Mouse (Mus musculus) frontal cortex, adult (tissue): ENCODE data around the gene Plekhg2.

Experiments used
- ATAC-seq: cut with Nextera tagmentation; 2 replicates; pipeline ENCODE4 v1.9.2; 2017; ENCODE audit warnings: mild to moderate bottlenecking, moderate library complexity, mixed read lengths; ENCODE audit not compliant: low TSS enrichment

Plekhg2 gene

GRCm38 (mm10) chr7:28382981-28383396, 10.6 kb upstream of the Plekhg2 start:
- ATAC-seq = peak; percentile 78

GRCm38 (mm10) chr7:28382347-28382951, 10.1 kb upstream of the Plekhg2 start:
- peak; percentile 21; the same call in 1 of the 2 replicates for ATAC-seq

GRCm38 (mm10) chr7:28381938-28382337, 9.5 kb upstream of the Plekhg2 start:
- ATAC-seq = no peak

GRCm38 (mm10) chr7:28381017-28381790, 8.8 kb upstream of the Plekhg2 start:
- no peak for ATAC-seq

- no peak for ATAC-seq
Measured at GRCm38 (mm10) chr7:28380237-28381016, 8.0 kb upstream of the Plekhg2 start, which contains the start of gene Zfp36. Zfp36 (minus strand) TSS chr7:28380253.

- ATAC-seq = peak; percentile 26; the same call in 1 of the 2 replicates
Measured at GRCm38 (mm10) chr7:28378769-28379651, 6.6 kb upstream of the Plekhg2 start.

- ATAC-seq = no peak
Measured at GRCm38 (mm10) chr7:28378066-28378690, 5.8 kb upstream of the Plekhg2 start.

- no peak for ATAC-seq
Measured at GRCm38 (mm10) chr7:28377190-28378065, 5.0 kb upstream of the Plekhg2 start.

GRCm38 (mm10) chr7:28376011-28376771, 3.8 kb upstream of the Plekhg2 start:
- no peak for ATAC-seq

GRCm38 (mm10) chr7:28375176-28375921, 3.0 kb upstream of the Plekhg2 start:
- ATAC-seq = no peak

GRCm38 (mm10) chr7:28374647-28375046, 2.2 kb upstream of the Plekhg2 start:
- no peak for ATAC-seq

GRCm38 (mm10) chr7:28373891-28374495, 1.6 kb upstream of the Plekhg2 start:
- no peak for ATAC-seq

- 0 out of 2 replicates have a peak, but pooled peaks have one; percentile 11 for ATAC-seq
Measured at GRCm38 (mm10) chr7:28373131-28373581, 757 bp upstream of the Plekhg2 start.

- ATAC-seq = no peak
Measured at GRCm38 (mm10) chr7:28371514-28371989, 847 bp downstream of the Plekhg2 start.

- no peak for ATAC-seq
Measured at GRCm38 (mm10) chr7:28370977-28371513, 1.4 kb downstream of the Plekhg2 start.

GRCm38 (mm10) chr7:28370051-28370450, 2.3 kb downstream of the Plekhg2 start:
- ATAC-seq = no peak

GRCm38 (mm10) chr7:28368276-28368920, 4.0 kb downstream of the Plekhg2 start:
- no peak for ATAC-seq
